Mouse (Mus musculus): ENCODE results near the gene Spryd3. TPM values are rescaled to one million over a fixed set of nuclear protein-coding genes. Genes with fewer than 3 reads are reported as not detected.
A peak's percentile ranks its signal among the peaks of the same experiment; 100 is the strongest.

Gene Spryd3
- total RNA-seq, 1 experiment: 34.8 TPM

- Histone ChIP-seq H3K4me3 (ENCODE audit: insufficient read depth in 1 of 2, low read depth in 1 of 2, low read length in 2 of 2, poor library complexity in 1 of 2, severe bottlenecking in 1 of 2) (no peak overlapping the region), H3K9me3 (ENCODE audit: control insufficient read depth, insufficient read depth, low read depth, low read length) (no peaks in the 10 kb centered on the region), H3K9ac (ENCODE audit: insufficient read depth, low read depth, low read length, poor library complexity, severe bottlenecking) (no peak overlapping the region), H3K36me3 (ENCODE audit: control insufficient read depth, insufficient read depth, low read length, poor library complexity, severe bottlenecking) (peaks cover 12% of the 10 kb centered on the region; the same call in 1 of the 2 replicates), H3K4me1 (ENCODE audit: control insufficient read depth in 2 of 2, insufficient read depth in 2 of 2, low read length in 2 of 2, poor library complexity in 1 of 2) (peaks cover 5% of the 10 kb centered on the region in 2 experiments; a peak in 1 of 4 replicates), H3K27ac (ENCODE audit: insufficient read depth, low read depth, low read length, poor library complexity, severe bottlenecking) (no peak overlapping the region)
- TF ChIP-seq HCFC1 (IDR thresholded peaks at IDR 0.05; ENCODE audit: borderline replicate concordance, insufficient read depth, low read length) (no peak), ZC3H11A (IDR thresholded peaks at IDR 0.05; ENCODE audit: borderline replicate concordance, low read depth, low read length) (no peak), CHD2 (IDR thresholded peaks at IDR 0.05; ENCODE audit: low read depth, low read length) (no peak)
- in situ Hi-C loops (cut with MboI; ENCODE audit: low sequenced_read_pairs in 2 of 2, unreplicated experiment in 2 of 2): no loop called here
- DNase-seq (ENCODE audit: low read depth, low spot score): no peak
Measured at GRCm38 (mm10) chr15:102112181-102112580, 23.9 kb downstream of the Spryd3 start.

DNA sequence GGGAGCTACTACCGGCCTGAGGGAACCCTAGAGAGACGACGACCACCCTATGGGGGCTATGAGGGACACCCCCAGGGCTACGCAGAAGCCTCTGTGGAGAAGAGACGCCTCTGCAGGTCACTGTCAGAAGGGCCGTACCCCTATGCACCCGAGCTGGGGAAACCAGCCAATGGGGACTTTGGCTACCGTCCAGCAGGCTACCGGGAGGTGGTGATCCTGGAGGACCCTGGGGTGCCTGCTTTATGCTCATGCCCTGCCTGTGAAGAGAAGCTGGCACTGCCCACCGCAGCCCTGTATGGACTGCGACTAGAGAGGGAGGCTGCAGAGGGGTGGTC is 24.6 kb downstream of the Spryd3 start:
- TF ChIP-seq ZNF384 (IDR thresholded peaks at IDR 0.05; ENCODE audit: low read depth, low read length) (no peak), CHD2 (IDR thresholded peaks at IDR 0.05; ENCODE audit: low read depth, low read length) (no peak), ZC3H11A (IDR thresholded peaks at IDR 0.05; ENCODE audit: borderline replicate concordance, low read depth, low read length) (no peak), HCFC1 (IDR thresholded peaks at IDR 0.05; ENCODE audit: borderline replicate concordance, insufficient read depth, low read length) (no peak), MAFK (IDR thresholded peaks at IDR 0.05; ENCODE audit: insufficient read depth, low read depth, low read length) (no peak)
- Histone ChIP-seq H3K36me3 (ENCODE audit: control insufficient read depth, insufficient read depth, low read length, poor library complexity, severe bottlenecking) (peaks cover 6% of the 10 kb centered on the region; the same call in 1 of the 2 replicates), H3K27ac (ENCODE audit: insufficient read depth, low read depth, low read length, poor library complexity, severe bottlenecking) (no peak overlapping the region), H3K4me3 (ENCODE audit: insufficient read depth in 1 of 2, low read depth in 1 of 2, low read length in 2 of 2, poor library complexity in 1 of 2, severe bottlenecking in 1 of 2) (no peak overlapping the region), H3K9ac (ENCODE audit: insufficient read depth, low read depth, low read length, poor library complexity, severe bottlenecking) (no peak overlapping the region), H3K9me3 (ENCODE audit: control insufficient read depth, insufficient read depth, low read depth, low read length) (no peaks in the 10 kb centered on the region), H3K4me1 (ENCODE audit: control insufficient read depth in 2 of 2, insufficient read depth in 2 of 2, low read length in 2 of 2, poor library complexity in 1 of 2) (peaks cover 5% of the 10 kb centered on the region in 2 experiments; a peak in 1 of 4 replicates)
- DNase-seq (ENCODE audit: low read depth, low spot score): no peak
- in situ Hi-C loops (cut with MboI; ENCODE audit: low sequenced_read_pairs in 2 of 2, unreplicated experiment in 2 of 2): no loop called here

DNA sequence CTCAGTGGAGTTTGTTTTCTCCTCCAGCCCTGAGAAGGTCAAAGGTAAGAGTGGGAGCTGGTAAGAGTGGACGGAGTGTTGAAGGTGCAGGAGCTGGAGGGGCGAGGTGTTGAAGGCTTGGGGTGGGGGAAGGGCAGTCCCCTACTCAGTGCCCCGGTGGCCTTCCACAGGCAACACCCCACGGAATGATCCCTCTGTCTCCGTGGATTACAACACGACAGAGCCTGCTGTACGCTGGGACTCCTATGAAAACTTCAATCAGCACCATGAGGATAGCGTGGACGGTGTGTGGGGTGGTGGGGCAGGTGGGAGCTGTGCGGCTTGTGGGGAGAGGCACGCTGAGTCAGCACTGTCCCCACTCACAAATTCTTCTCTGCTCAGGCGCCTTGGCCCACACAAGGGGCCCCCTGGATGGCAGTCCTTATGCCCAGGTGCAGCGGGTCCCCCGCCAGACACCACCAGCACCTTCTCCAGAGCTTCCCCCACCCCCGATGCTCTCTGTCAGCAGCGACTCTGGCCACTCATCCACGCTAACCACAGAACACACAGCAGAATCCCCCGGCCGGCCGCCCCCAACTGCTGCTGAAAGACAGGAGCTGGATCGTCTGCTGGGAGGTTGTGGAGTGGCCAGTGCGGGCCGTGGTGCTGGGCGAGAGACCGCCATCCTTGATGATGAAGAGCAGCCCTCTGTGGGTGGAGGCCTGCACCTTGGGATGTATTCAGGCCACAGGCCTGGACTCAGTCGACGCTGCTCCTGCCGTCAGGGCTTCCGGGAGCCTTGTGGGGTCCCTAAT is 25.1 kb downstream of the Spryd3 start:
- in situ Hi-C loops (cut with MboI; ENCODE audit: low sequenced_read_pairs in 2 of 2, unreplicated experiment in 2 of 2): no loop called here
- H3K36me3 ChIP-seq (ENCODE audit: control insufficient read depth, insufficient read depth, low read length, poor library complexity, severe bottlenecking): peaks cover 4% of the 10 kb centered on the region; the same call in 1 of the 2 replicates
- no peak for DNase-seq (ENCODE audit: low read depth, low spot score)

DNA sequence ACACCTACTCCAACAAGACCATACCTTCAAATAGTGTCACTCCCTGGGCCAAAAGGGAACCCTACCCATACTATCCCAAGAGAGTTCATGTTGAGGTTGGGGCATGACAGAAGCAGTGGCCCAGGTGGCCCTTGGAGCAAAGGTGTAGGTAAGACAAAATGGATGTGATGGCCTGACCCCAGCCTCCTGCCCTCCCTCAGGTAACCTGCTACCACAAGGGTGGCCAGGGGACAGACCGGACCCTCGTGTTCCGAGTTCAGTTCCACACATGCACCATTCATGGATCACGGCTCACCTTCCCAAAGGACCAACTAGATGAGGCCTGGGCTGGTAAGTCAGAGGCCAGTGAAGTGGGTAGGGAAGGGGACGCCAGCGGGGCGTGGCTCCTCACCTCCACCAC is 25.8 kb downstream of the Spryd3 start:
- Histone ChIP-seq H3K27ac (ENCODE audit: insufficient read depth, low read depth, low read length, poor library complexity, severe bottlenecking) (no peak overlapping the region), H3K4me1 (ENCODE audit: control insufficient read depth in 2 of 2, insufficient read depth in 2 of 2, low read length in 2 of 2, poor library complexity in 1 of 2) (peaks cover 5 to 8% of the 10 kb centered on the region in 2 experiments; a peak in 2 of 4 replicates), H3K9ac (ENCODE audit: insufficient read depth, low read depth, low read length, poor library complexity, severe bottlenecking) (no peak overlapping the region), H3K36me3 (ENCODE audit: control insufficient read depth, insufficient read depth, low read length, poor library complexity, severe bottlenecking) (no peaks in the 10 kb centered on the region), H3K9me3 (ENCODE audit: control insufficient read depth, insufficient read depth, low read depth, low read length) (no peaks in the 10 kb centered on the region), H3K4me3 (ENCODE audit: insufficient read depth in 1 of 2, low read depth in 1 of 2, low read length in 2 of 2, poor library complexity in 1 of 2, severe bottlenecking in 1 of 2) (no peak overlapping the region)
- in situ Hi-C loops (cut with MboI; ENCODE audit: low sequenced_read_pairs in 2 of 2, unreplicated experiment in 2 of 2): no loop called here
- no peak for DNase-seq (ENCODE audit: low read depth, low spot score)
- no peak for TF ChIP-seq ZNF384 (IDR thresholded peaks at IDR 0.05; ENCODE audit: low read depth, low read length)
- TF ChIP-seq ZC3H11A (IDR thresholded peaks at IDR 0.05; ENCODE audit: borderline replicate concordance, low read depth, low read length): no peak
- TF ChIP-seq MAFK (IDR thresholded peaks at IDR 0.05; ENCODE audit: insufficient read depth, low read depth, low read length): no peak
- no peak for TF ChIP-seq CHD2 (IDR thresholded peaks at IDR 0.05; ENCODE audit: low read depth, low read length)
- TF ChIP-seq HCFC1 (IDR thresholded peaks at IDR 0.05; ENCODE audit: borderline replicate concordance, insufficient read depth, low read length): no peak

More for the DNA sequence above, 25.1 kb downstream of the Spryd3 start:
- Histone ChIP-seq H3K4me1 (ENCODE audit: control insufficient read depth in 2 of 2, insufficient read depth in 2 of 2, low read length in 2 of 2, poor library complexity in 1 of 2) (peaks cover 5 to 8% of the 10 kb centered on the region in 2 experiments; a peak in 2 of 4 replicates), H3K4me3 (ENCODE audit: insufficient read depth in 1 of 2, low read depth in 1 of 2, low read length in 2 of 2, poor library complexity in 1 of 2, severe bottlenecking in 1 of 2) (peak overlapping the region; percentile 25 to 37; a peak in 2 of 4 replicates), H3K9me3 (ENCODE audit: control insufficient read depth, insufficient read depth, low read depth, low read length) (no peaks in the 10 kb centered on the region), H3K9ac (ENCODE audit: insufficient read depth, low read depth, low read length, poor library complexity, severe bottlenecking) (peak overlapping the region; percentile 9; the same call in 1 of the 2 replicates), H3K27ac (ENCODE audit: insufficient read depth, low read depth, low read length, poor library complexity, severe bottlenecking) (no peak overlapping the region)
- TF ChIP-seq CHD2 (IDR thresholded peaks at IDR 0.05; ENCODE audit: low read depth, low read length) (no peak), ZNF384 (IDR thresholded peaks at IDR 0.05; ENCODE audit: low read depth, low read length) (no peak), MAFK (IDR thresholded peaks at IDR 0.05; ENCODE audit: insufficient read depth, low read depth, low read length) (peak; percentile 77), ZC3H11A (IDR thresholded peaks at IDR 0.05; ENCODE audit: borderline replicate concordance, low read depth, low read length) (no peak)

Measured in ES-E14 (cell line).